Comparison of ENCODE assay signal across 37 mouse cellular contexts in genomic region chr11:4484541-4484940, GRCm38 (mm10). TPM values are rescaled to one million over a fixed set of nuclear protein-coding genes. Genes with fewer than 3 reads are reported as not detected.
"Had no signal": no experiment of that assay in that cellular context is flagged by ENCODE, and none has a peak within 500 bp of the region (broad histone marks: within the 10 kb centered on the region; RNA-seq: fewer than 3 reads in every experiment).

No protein-coding gene starts in this region.

- H3K27me3 ChIP-seq: limb, embryonic 12.5 days; limb, embryonic 13.5 days; limb, embryonic 15.5 days; liver, embryonic 12.5 days; liver, embryonic 13.5 days; liver, embryonic 15.5 days; lung, embryonic 15.5 days; megakaryocyte, embryonic 14.5 days; midbrain, embryonic 12.5 days; midbrain, embryonic 13.5 days; midbrain, embryonic 15.5 days; neural tube, embryonic 12.5 days had no signal

- H3K9ac ChIP-seq: limb, embryonic 12.5 days; limb, embryonic 13.5 days; limb, embryonic 15.5 days; liver, embryonic 12.5 days; liver, embryonic 13.5 days; liver, embryonic 14.5 days; liver, embryonic 15.5 days; liver, postnatal 0 days; lung, embryonic 14.5 days; lung, embryonic 15.5 days; midbrain, embryonic 12.5 days; midbrain, embryonic 13.5 days; midbrain, embryonic 15.5 days; neural tube, embryonic 12.5 days had no signal

- H3K9me3 ChIP-seq: limb, embryonic 10.5 days; limb, embryonic 12.5 days; limb, embryonic 13.5 days; limb, embryonic 15.5 days; liver, embryonic 12.5 days; liver, embryonic 13.5 days; liver, embryonic 15.5 days; lung, embryonic 15.5 days; megakaryocyte, embryonic 14.5 days; midbrain, embryonic 10.5 days; midbrain, embryonic 12.5 days; midbrain, embryonic 13.5 days; midbrain, embryonic 15.5 days; neural tube, embryonic 12.5 days had no signal

- H3K27ac ChIP-seq: limb, embryonic 10.5 days; limb, embryonic 12.5 days; limb, embryonic 13.5 days; limb, embryonic 15.5 days; liver, embryonic 12.5 days; liver, embryonic 14.5 days; liver, embryonic 15.5 days; lung, embryonic 15.5 days; macrophage; midbrain, embryonic 10.5 days; midbrain, embryonic 12.5 days; midbrain, embryonic 13.5 days; midbrain, embryonic 15.5 days; neural tube, embryonic 12.5 days had no signal

- ATAC-seq: liver, embryonic 12.5 days; liver, postnatal 0 days; midbrain, embryonic 13.5 days; midbrain, embryonic 15.5 days; midbrain, embryonic 16.5 days had no signal

- H3K4me2 ChIP-seq: limb, embryonic 12.5 days; limb, embryonic 13.5 days; limb, embryonic 15.5 days; liver, embryonic 11.5 days; liver, embryonic 12.5 days; liver, embryonic 13.5 days; liver, embryonic 15.5 days; lung, embryonic 14.5 days; lung, embryonic 15.5 days; midbrain, embryonic 11.5 days; midbrain, embryonic 12.5 days; midbrain, embryonic 13.5 days; midbrain, embryonic 15.5 days; neural tube, embryonic 12.5 days had no signal

- DNase-seq: left cerebral cortex, postnatal 4 days; liver; liver, embryonic 13.5 days; liver, postnatal 0 days; lung, adult 18-20 months; lung, adult 2 months; lung, embryonic 14.5 days; lung, postnatal 10 days; lung, postnatal 36 days; lung, postnatal 4 days; midbrain, embryonic 14.5 days had no signal

- H3K4me3 ChIP-seq: limb, embryonic 10.5 days; limb, embryonic 12.5 days; limb, embryonic 13.5 days; limb, embryonic 15.5 days; liver, embryonic 12.5 days; liver, embryonic 13.5 days; liver, embryonic 15.5 days; lung, embryonic 15.5 days; megakaryocyte, embryonic 14.5 days; midbrain, embryonic 10.5 days; midbrain, embryonic 12.5 days; midbrain, embryonic 13.5 days; midbrain, embryonic 15.5 days; myocyte; neural tube, embryonic 12.5 days had no signal

- H3K4me1 ChIP-seq: limb, embryonic 10.5 days; limb, embryonic 12.5 days; limb, embryonic 13.5 days; midbrain, embryonic 10.5 days; midbrain, embryonic 12.5 days; midbrain, embryonic 15.5 days; neural tube, embryonic 12.5 days had no signal

RNA-seq across cellular contexts. Expression of gene Hormad2, which starts 43.6 kb away (rescaled TPM):
- total RNA-seq: left cerebral cortex, postnatal 10 days; left cerebral cortex, postnatal 14 days; left cerebral cortex, postnatal 25 days; left cerebral cortex, postnatal 36 days; left cerebral cortex, postnatal 4 days; megakaryocyte, adult 5-6 weeks; midbrain, postnatal 0 days; monocyte, adult 5-6 weeks had no signal
- polyA plus RNA-seq: macrophage; midbrain, embryonic 12.5 days; midbrain, embryonic 13.5 days; midbrain, embryonic 15.5 days; neural tube, embryonic 12.5 days had no signal
